Mouse (Mus musculus): ENCODE measurements around the gene Tex261. TPM values are rescaled to one million over a fixed set of nuclear protein-coding genes. Genes with fewer than 3 reads are reported as not detected.
A peak's percentile ranks its signal among the peaks of the same experiment; 100 is the strongest.
"Not testable (repeated sequence)": the region's sequence is repeated elsewhere in the genome, so short reads cannot be mapped to it uniquely, and the experiment has no call there.

Gene Tex261
- polyA plus RNA-seq, 1 experiment from 2014 or later: 88.5 TPM

- 77% methylated on average over 5 of the region's 5 CpGs for WGBS
- H3K4me3 ChIP-seq (replicated peaks); H3K27me3 ChIP-seq; H3K4me2 ChIP-seq (replicated peaks); H3K4me1 ChIP-seq; H3K27ac ChIP-seq (replicated peaks); H3K9ac ChIP-seq; ATAC-seq (ENCODE audit: insufficient number of reproducible peaks, low FRiP score, low TSS enrichment, low read depth); H3K9me3 ChIP-seq (replicated peaks); H3K36me3 ChIP-seq: not testable (repeated sequence)
Observed at GRCm38 (mm10) chr6:83790533-83790932, 14.9 kb upstream of the Tex261 start.

- no peaks in the 10 kb centered on the region for H3K27me3 ChIP-seq
- no peaks in the 10 kb centered on the region for H3K4me1 ChIP-seq
- no peaks in the 10 kb centered on the region for H3K36me3 ChIP-seq
- no peak overlapping the region for H3K4me2 ChIP-seq (replicated peaks)
- H3K9me3 ChIP-seq (replicated peaks): no peaks in the 10 kb centered on the region
- H3K27ac ChIP-seq (replicated peaks): no peak overlapping the region
- H3K4me3 ChIP-seq (replicated peaks): no peak overlapping the region
- ATAC-seq (ENCODE audit: insufficient number of reproducible peaks, low FRiP score, low TSS enrichment, low read depth): no peak
- WGBS: 65% methylated on average over 7 of the region's 7 CpGs
- H3K9ac ChIP-seq: no peak overlapping the region
Observed at GRCm38 (mm10) chr6:83788554-83788953, 12.9 kb upstream of the Tex261 start.

GRCm38 (mm10) chr6:83786426-83786825, 10.8 kb upstream of the Tex261 start:
- H3K9ac ChIP-seq: no peak overlapping the region
- ATAC-seq (ENCODE audit: insufficient number of reproducible peaks, low FRiP score, low TSS enrichment, low read depth): no peak
- WGBS: 68% methylated on average over 3 of the region's 3 CpGs
- H3K4me3 ChIP-seq (replicated peaks): no peak overlapping the region
- H3K9me3 ChIP-seq (replicated peaks): no peaks in the 10 kb centered on the region
- H3K27me3 ChIP-seq: no peaks in the 10 kb centered on the region
- H3K27ac ChIP-seq (replicated peaks): no peak overlapping the region
- H3K4me2 ChIP-seq (replicated peaks): no peak overlapping the region
- no peaks in the 10 kb centered on the region for H3K4me1 ChIP-seq
- H3K36me3 ChIP-seq: no peaks in the 10 kb centered on the region

- H3K27me3 ChIP-seq: no peaks in the 10 kb centered on the region
Observed at GRCm38 (mm10) chr6:83779026-83779425, 3.4 kb upstream of the Tex261 start.

GRCm38 (mm10) chr6:83778306-83778705, 2.7 kb upstream of the Tex261 start:
- no peak overlapping the region for H3K4me3 ChIP-seq (replicated peaks)
- WGBS: 89% methylated on average over 7 of the region's 7 CpGs
- no peak overlapping the region for H3K4me2 ChIP-seq (replicated peaks)
- H3K9ac ChIP-seq: no peak overlapping the region
- no peaks in the 10 kb centered on the region for H3K9me3 ChIP-seq (replicated peaks)
- ATAC-seq (ENCODE audit: insufficient number of reproducible peaks, low FRiP score, low TSS enrichment, low read depth): no peak
- peaks cover 22% of the 10 kb centered on the region for H3K4me1 ChIP-seq
- H3K27me3 ChIP-seq: no peaks in the 10 kb centered on the region
- 0 out of 2 replicates have a peak, but pooled peaks cover 2% of the 10 kb centered on the region for H3K36me3 ChIP-seq
- H3K27ac ChIP-seq (replicated peaks): no peak overlapping the region

More at GRCm38 (mm10) chr6:83779026-83779425, 3.4 kb upstream of the Tex261 start:
- H3K4me2 ChIP-seq (replicated peaks): no peak overlapping the region
- no peaks in the 10 kb centered on the region for H3K9me3 ChIP-seq (replicated peaks)
- H3K9ac ChIP-seq: no peak overlapping the region
- H3K4me3 ChIP-seq (replicated peaks): no peak overlapping the region
- no peak for ATAC-seq (ENCODE audit: insufficient number of reproducible peaks, low FRiP score, low TSS enrichment, low read depth)
- H3K27ac ChIP-seq (replicated peaks): no peak overlapping the region
- 6% methylated on average over 5 of the region's 5 CpGs for WGBS
- peaks cover 15% of the 10 kb centered on the region for H3K4me1 ChIP-seq
- no peaks in the 10 kb centered on the region for H3K36me3 ChIP-seq

DNA sequence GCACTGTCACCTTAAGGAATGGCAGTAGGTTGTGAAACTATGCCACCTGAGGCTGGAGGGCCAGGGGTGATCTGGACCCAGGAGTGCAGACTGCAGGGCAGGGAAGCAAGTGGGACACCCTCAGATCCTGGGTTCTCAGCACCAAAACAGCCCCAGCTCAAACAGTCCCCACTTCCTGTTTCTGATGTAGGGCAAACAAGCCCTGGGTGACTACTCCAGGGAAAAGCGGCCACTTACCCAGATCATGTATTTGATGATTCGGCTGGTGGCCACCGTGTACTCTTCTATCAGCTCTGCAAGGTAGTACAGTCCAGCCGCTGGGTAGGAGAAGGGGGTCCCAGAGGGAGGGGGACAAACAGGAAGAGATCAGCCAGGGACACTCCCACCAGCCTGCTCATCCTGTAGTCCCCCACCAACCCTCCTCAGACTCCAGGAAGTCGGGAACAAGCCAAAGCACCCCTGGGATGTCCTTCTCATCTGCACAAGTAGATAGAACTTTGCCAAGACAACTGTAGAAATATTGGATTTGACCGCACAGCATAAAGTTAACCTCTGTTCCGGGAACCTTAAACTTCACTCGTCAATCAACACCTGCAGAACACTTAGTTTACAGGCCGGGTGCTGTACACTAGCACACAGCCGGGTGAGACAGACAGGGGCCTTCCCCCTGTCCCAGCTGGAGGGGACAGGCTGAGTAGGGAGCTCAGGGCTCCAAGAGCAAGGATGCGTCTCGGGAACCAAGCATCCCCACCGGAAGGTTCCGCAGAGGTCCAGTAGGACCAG, 641 bp downstream of the Tex261 start:
- peaks cover 22% of the 10 kb centered on the region for H3K4me1 ChIP-seq
- peaks cover 34% of the 10 kb centered on the region for H3K36me3 ChIP-seq
- peak overlapping the region; percentile 76 for H3K4me2 ChIP-seq (replicated peaks)
- H3K27ac ChIP-seq (replicated peaks): peak overlapping the region; percentile 85
- ATAC-seq (ENCODE audit: insufficient number of reproducible peaks, low FRiP score, low TSS enrichment, low read depth): no peak; the same call in 1 of the 2 replicates
- H3K4me3 ChIP-seq (replicated peaks): peak overlapping the region; percentile 94
- H3K27me3 ChIP-seq: no peaks in the 10 kb centered on the region
- H3K9me3 ChIP-seq (replicated peaks): no peaks in the 10 kb centered on the region
- under 1% methylated on average over 14 of the region's 14 CpGs for WGBS
- peak overlapping the region; percentile 91 for H3K9ac ChIP-seq

GRCm38 (mm10) chr6:83774126-83774525, 1.5 kb downstream of the Tex261 start:
- peaks cover 22% of the 10 kb centered on the region for H3K4me1 ChIP-seq
- H3K9me3 ChIP-seq (replicated peaks): no peaks in the 10 kb centered on the region
- no peak for ATAC-seq (ENCODE audit: insufficient number of reproducible peaks, low FRiP score, low TSS enrichment, low read depth)
- H3K27ac ChIP-seq (replicated peaks): no peak overlapping the region
- peak overlapping the region; percentile 94 for H3K4me3 ChIP-seq (replicated peaks)
- no peaks in the 10 kb centered on the region for H3K27me3 ChIP-seq
- no peak overlapping the region for H3K9ac ChIP-seq
- WGBS: 42% methylated on average over 8 of the region's 9 CpGs
- H3K4me2 ChIP-seq (replicated peaks): peak overlapping the region; percentile 76
- peaks cover 39% of the 10 kb centered on the region for H3K36me3 ChIP-seq

GRCm38 (mm10) chr6:83768485-83768884, 7.1 kb downstream of the Tex261 start:
- peaks cover 2% of the 10 kb centered on the region for H3K4me1 ChIP-seq
- no peak overlapping the region for H3K4me3 ChIP-seq (replicated peaks)
- H3K9me3 ChIP-seq (replicated peaks): no peaks in the 10 kb centered on the region
- no peak overlapping the region for H3K4me2 ChIP-seq (replicated peaks)
- 81% methylated on average over 5 of the region's 5 CpGs for WGBS
- H3K36me3 ChIP-seq: peaks cover 56% of the 10 kb centered on the region
- no peak overlapping the region for H3K27ac ChIP-seq (replicated peaks)
- ATAC-seq (ENCODE audit: insufficient number of reproducible peaks, low FRiP score, low TSS enrichment, low read depth): no peak
- peaks cover 10% of the 10 kb centered on the region for H3K27me3 ChIP-seq
- H3K9ac ChIP-seq: no peak overlapping the region

DNA sequence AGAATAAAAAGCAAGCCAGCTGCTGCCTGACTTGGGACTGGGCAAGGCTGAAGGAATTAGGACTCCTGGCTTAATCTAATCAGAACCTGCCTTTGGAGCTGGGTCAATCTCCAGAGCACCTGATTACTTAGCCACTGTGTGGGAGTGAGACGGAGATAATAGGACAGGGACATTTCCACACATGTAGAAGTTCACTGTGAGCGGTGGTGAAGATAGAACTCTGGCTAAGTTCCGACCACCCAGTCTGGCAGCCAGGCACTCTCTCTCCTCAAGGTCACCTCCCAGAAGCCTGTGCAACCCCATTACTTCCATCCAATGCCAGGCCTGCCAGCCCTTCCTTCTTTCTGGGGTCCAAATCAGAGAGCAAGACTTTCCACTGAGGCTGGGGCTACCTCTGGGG, 8.6 kb downstream of the Tex261 start:
- H3K27me3 ChIP-seq: peaks cover 25% of the 10 kb centered on the region
- WGBS: 91% methylated on average over 3 of the region's 3 CpGs
- H3K4me2 ChIP-seq (replicated peaks): no peak overlapping the region
- ATAC-seq (ENCODE audit: insufficient number of reproducible peaks, low FRiP score, low TSS enrichment, low read depth): no peak
- no peak overlapping the region for H3K27ac ChIP-seq (replicated peaks)
- no peak overlapping the region for H3K9ac ChIP-seq
- H3K9me3 ChIP-seq (replicated peaks): no peaks in the 10 kb centered on the region
- H3K36me3 ChIP-seq: peaks cover 41% of the 10 kb centered on the region
- peaks cover 13% of the 10 kb centered on the region for H3K4me1 ChIP-seq
- H3K4me3 ChIP-seq (replicated peaks): no peak overlapping the region

DNA sequence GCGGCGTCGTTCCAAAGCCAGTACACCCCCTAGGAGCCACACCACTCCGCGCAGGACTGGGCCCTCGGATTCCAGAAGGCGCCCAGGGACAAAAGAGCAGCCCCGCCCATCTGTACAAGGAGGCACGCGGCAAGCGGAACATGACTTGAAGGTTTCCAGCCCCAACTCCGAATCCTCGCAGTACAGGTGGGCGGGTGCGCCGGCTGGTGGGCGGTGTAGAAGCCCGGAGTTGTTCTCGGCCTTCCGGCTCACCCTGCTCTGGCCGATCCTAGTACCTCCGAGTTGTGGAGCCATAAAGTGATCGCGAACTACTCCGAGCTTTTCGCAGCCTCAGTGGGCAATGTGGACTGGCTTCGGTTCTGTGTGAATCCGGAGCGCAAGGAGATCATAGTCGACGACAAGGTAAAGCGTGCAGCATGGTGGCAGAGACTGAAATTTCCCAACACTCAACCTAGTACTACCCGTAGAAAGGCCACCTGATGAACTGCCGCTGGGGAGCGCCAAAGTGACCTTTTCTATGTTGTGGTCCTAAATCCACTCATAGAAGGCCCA, 12.7 kb downstream of the Tex261 start:
- Histone ChIP-seq H3K36me3 (peaks cover 5% of the 10 kb centered on the region; the same call in 1 of the 2 replicates), H3K27me3 (peaks cover 56% of the 10 kb centered on the region), H3K4me2 (replicated peaks) (peak overlapping the region; percentile 55), H3K9me3 (replicated peaks) (no peaks in the 10 kb centered on the region), H3K27ac (replicated peaks) (no peak overlapping the region), H3K4me1 (peaks cover 18% of the 10 kb centered on the region), H3K4me3 (replicated peaks) (peak overlapping the region; percentile 34), H3K9ac (peak overlapping the region; percentile 6; the same call in 1 of the 2 replicates)
- peak; percentile 74 for ATAC-seq (ENCODE audit: insufficient number of reproducible peaks, low FRiP score, low TSS enrichment, low read depth)
- 2% methylated on average over 35 of the region's 35 CpGs for WGBS

GRCm38 (mm10) chr6:83762344-83762743, 13.3 kb downstream of the Tex261 start, which contains the start of gene Ankrd53:
Gene Ankrd53, plus strand, starts transcription at chr6:83762644.
- Histone ChIP-seq H3K36me3 (no peaks in the 10 kb centered on the region), H3K9ac (peak within 1 kb of the TSS; percentile 6; the same call in 1 of the 2 replicates), H3K4me3 (replicated peaks) (peak within 1 kb of the TSS; percentile 34), H3K9me3 (replicated peaks) (no peaks in the 10 kb centered on the region), H3K4me1 (peaks cover 20% of the 10 kb centered on the region), H3K27me3 (peaks cover 62% of the 10 kb centered on the region), H3K4me2 (replicated peaks) (peak within 1 kb of the TSS; percentile 55), H3K27ac (replicated peaks) (no peak within 1 kb of the TSS)
- ATAC-seq (ENCODE audit: insufficient number of reproducible peaks, low FRiP score, low TSS enrichment, low read depth): no peak
- WGBS: 25% methylated on average over 6 of the region's 6 CpGs

Measured in embryonic facial prominence, embryonic 15.5 days (tissue).